Mouse (Mus musculus): ENCODE data around the gene Gm43517. TPM values are rescaled to one million over a fixed set of nuclear protein-coding genes. Genes with fewer than 3 reads are reported as not detected.

Gene Gm43517
- polyA plus RNA-seq, 1 experiment from 2014 or later, result 0.05 TPM

DNA sequence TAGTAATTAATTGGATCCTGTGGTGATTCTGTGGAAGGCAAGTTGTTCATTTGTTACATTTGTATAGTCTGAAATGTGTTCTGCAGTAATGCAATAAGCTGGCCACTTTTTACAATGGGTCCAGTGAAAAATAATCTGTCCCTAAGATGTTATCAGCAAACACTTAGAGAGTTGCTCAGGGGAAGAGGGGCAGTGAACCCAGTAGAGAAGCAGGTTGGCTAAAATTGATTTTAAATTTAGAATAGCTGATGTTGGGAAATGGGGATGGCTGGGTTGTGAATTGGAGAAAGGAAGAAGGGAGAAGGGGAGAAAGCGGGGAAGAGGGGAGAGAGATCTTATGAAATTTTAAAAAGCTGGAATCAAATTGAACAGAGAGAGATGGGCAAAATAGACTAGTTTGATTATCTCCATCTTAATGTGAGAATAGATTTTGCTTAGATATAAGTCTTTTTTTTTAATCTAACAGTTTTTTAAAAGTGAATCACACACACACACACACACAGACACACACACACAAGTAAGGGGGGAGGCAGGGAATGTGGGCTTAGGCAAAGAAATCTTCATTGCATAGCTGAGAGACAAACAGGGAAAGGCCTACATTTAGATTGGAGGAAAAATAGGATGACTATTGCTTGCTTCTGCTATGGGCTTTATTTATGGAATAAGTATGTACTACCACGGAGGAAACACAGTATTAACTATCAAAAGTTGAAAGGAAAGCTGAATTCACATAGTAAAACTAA lies 3.1 kb downstream of the Gm43517 start:
- Histone ChIP-seq H3K4me1 (peaks cover 28% of the 10 kb centered on the region), H3K36me3 (no peaks in the 10 kb centered on the region), H3K27me3 (peaks cover 73% of the 10 kb centered on the region), H3K4me3 (replicated peaks) (no peak overlapping the region), H3K9ac (no peak overlapping the region), H3K4me2 (replicated peaks) (no peak overlapping the region), H3K9me3 (replicated peaks) (no peaks in the 10 kb centered on the region), H3K27ac (replicated peaks) (no peak overlapping the region)
- ATAC-seq (ENCODE audit: insufficient number of reproducible peaks, low FRiP score, low TSS enrichment, low read depth), result no peak
- 10% methylated on average over 2 of the region's 2 CpGs for WGBS

GRCm38 (mm10) chr12:49389666-49390065 lies 4.7 kb downstream of the Gm43517 start:
- ATAC-seq (ENCODE audit: insufficient number of reproducible peaks, low FRiP score, low TSS enrichment, low read depth), result no peak
- 3% methylated on average over 5 of the region's 5 CpGs for WGBS

GRCm38 (mm10) chr12:49390257-49390656 lies 5.3 kb downstream of the Gm43517 start:
- H3K4me2 ChIP-seq (replicated peaks), result no peak overlapping the region
- ATAC-seq (ENCODE audit: insufficient number of reproducible peaks, low FRiP score, low TSS enrichment, low read depth), result no peak
- peaks cover 10% of the 10 kb centered on the region for H3K4me1 ChIP-seq
- H3K27me3 ChIP-seq, result peaks cover 69% of the 10 kb centered on the region
- H3K36me3 ChIP-seq, result no peaks in the 10 kb centered on the region
- H3K9ac ChIP-seq, result no peak overlapping the region
- no peak overlapping the region for H3K4me3 ChIP-seq (replicated peaks)
- 5% methylated on average over 13 of the region's 13 CpGs for WGBS
- H3K9me3 ChIP-seq (replicated peaks), result no peaks in the 10 kb centered on the region
- H3K27ac ChIP-seq (replicated peaks), result no peak overlapping the region

More at GRCm38 (mm10) chr12:49389666-49390065, 4.7 kb downstream of the Gm43517 start:
- Histone ChIP-seq H3K4me2 (replicated peaks) (no peak overlapping the region), H3K4me3 (replicated peaks) (no peak overlapping the region), H3K4me1 (peaks cover 14% of the 10 kb centered on the region), H3K27me3 (peaks cover 69% of the 10 kb centered on the region), H3K9me3 (replicated peaks) (no peaks in the 10 kb centered on the region), H3K9ac (no peak overlapping the region), H3K36me3 (no peaks in the 10 kb centered on the region), H3K27ac (replicated peaks) (no peak overlapping the region)

- Histone ChIP-seq H3K4me3 (replicated peaks) (peak overlapping the region; percentile 21), H3K27ac (replicated peaks) (no peak overlapping the region), H3K4me2 (replicated peaks) (peak overlapping the region; percentile 35), H3K4me1 (peaks cover 10% of the 10 kb centered on the region), H3K9ac (no peak overlapping the region), H3K9me3 (replicated peaks) (no peaks in the 10 kb centered on the region), H3K27me3 (peaks cover 66% of the 10 kb centered on the region), H3K36me3 (no peaks in the 10 kb centered on the region)
- WGBS, result 2% methylated on average over 9 of the region's 9 CpGs
- ATAC-seq (ENCODE audit: insufficient number of reproducible peaks, low FRiP score, low TSS enrichment, low read depth), result no peak
Observed at GRCm38 (mm10) chr12:49390926-49391304, 5.9 kb downstream of the Gm43517 start.

GRCm38 (mm10) chr12:49391305-49392040 lies 6.5 kb downstream of the Gm43517 start:
- H3K27me3 ChIP-seq, result peaks cover 64% of the 10 kb centered on the region

GRCm38 (mm10) chr12:49392041-49392390 lies 7.0 kb downstream of the Gm43517 start:
- Histone ChIP-seq H3K27me3 (peaks cover 66% of the 10 kb centered on the region), H3K4me2 (replicated peaks) (peak overlapping the region; percentile 35), H3K9me3 (replicated peaks) (no peaks in the 10 kb centered on the region), H3K4me1 (peaks cover 10% of the 10 kb centered on the region), H3K27ac (replicated peaks) (no peak overlapping the region), H3K9ac (no peak overlapping the region), H3K36me3 (no peaks in the 10 kb centered on the region), H3K4me3 (replicated peaks) (peak overlapping the region; percentile 21)
- no peak for ATAC-seq (ENCODE audit: insufficient number of reproducible peaks, low FRiP score, low TSS enrichment, low read depth)
- WGBS, result 3% methylated on average over 10 of the region's 10 CpGs

More at GRCm38 (mm10) chr12:49391305-49392040, 6.5 kb downstream of the Gm43517 start:
- WGBS, result under 1% methylated on average over 42 of the region's 42 CpGs
- Histone ChIP-seq H3K36me3 (no peaks in the 10 kb centered on the region), H3K9me3 (replicated peaks) (no peaks in the 10 kb centered on the region), H3K27ac (replicated peaks) (no peak overlapping the region), H3K4me1 (peaks cover 10% of the 10 kb centered on the region), H3K4me3 (replicated peaks) (peak overlapping the region; percentile 21), H3K4me2 (replicated peaks) (peak overlapping the region; percentile 35), H3K9ac (no peak overlapping the region)
- peak; percentile 87 for ATAC-seq (ENCODE audit: insufficient number of reproducible peaks, low FRiP score, low TSS enrichment, low read depth)

GRCm38 (mm10) chr12:49392876-49393275 lies 7.9 kb downstream of the Gm43517 start:
- Histone ChIP-seq H3K4me3 (replicated peaks) (no peak overlapping the region), H3K36me3 (no peaks in the 10 kb centered on the region), H3K27me3 (peaks cover 71% of the 10 kb centered on the region), H3K4me2 (replicated peaks) (no peak overlapping the region), H3K4me1 (peaks cover 10% of the 10 kb centered on the region), H3K9me3 (replicated peaks) (no peaks in the 10 kb centered on the region), H3K9ac (no peak overlapping the region), H3K27ac (replicated peaks) (no peak overlapping the region)
- WGBS, result 11% methylated on average over 5 of the region's 5 CpGs
- ATAC-seq (ENCODE audit: insufficient number of reproducible peaks, low FRiP score, low TSS enrichment, low read depth), result no peak

DNA sequence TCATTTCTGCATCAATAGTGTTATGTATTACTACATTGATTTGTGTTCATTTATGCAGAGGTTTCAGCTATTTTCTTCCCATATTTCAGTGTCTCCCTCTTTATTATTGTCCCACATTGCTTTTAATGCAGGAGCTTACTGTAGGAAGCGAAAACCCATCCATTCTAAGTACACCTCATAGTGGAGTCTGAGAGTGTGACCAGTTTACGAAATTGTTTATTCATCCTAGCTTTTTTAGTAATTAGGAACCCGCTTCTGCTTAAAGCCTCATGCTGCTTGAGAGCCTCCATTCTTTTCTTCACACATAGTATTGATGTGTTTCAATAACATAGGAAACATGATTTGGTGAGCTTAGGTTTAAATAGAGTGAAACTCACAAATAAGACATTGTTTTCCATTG lies 8.7 kb downstream of the Gm43517 start:
- H3K4me1 ChIP-seq, result peaks cover 10% of the 10 kb centered on the region
- H3K27me3 ChIP-seq, result peaks cover 72% of the 10 kb centered on the region
- H3K4me2 ChIP-seq (replicated peaks), result no peak overlapping the region
- no peaks in the 10 kb centered on the region for H3K36me3 ChIP-seq
- H3K9ac ChIP-seq, result no peak overlapping the region
- ATAC-seq (ENCODE audit: insufficient number of reproducible peaks, low FRiP score, low TSS enrichment, low read depth), result no peak
- no peaks in the 10 kb centered on the region for H3K9me3 ChIP-seq (replicated peaks)
- H3K4me3 ChIP-seq (replicated peaks), result no peak overlapping the region
- WGBS, result 12% methylated on average over 3 of the region's 3 CpGs
- H3K27ac ChIP-seq (replicated peaks), result no peak overlapping the region

GRCm38 (mm10) chr12:49394181-49394580 lies 9.2 kb downstream of the Gm43517 start:
- no peak for ATAC-seq (ENCODE audit: insufficient number of reproducible peaks, low FRiP score, low TSS enrichment, low read depth)
- H3K27me3 ChIP-seq, result peaks cover 74% of the 10 kb centered on the region
- H3K36me3 ChIP-seq, result no peaks in the 10 kb centered on the region
- no peak overlapping the region for H3K4me2 ChIP-seq (replicated peaks)
- H3K9ac ChIP-seq, result no peak overlapping the region
- no peak overlapping the region for H3K4me3 ChIP-seq (replicated peaks)
- no peaks in the 10 kb centered on the region for H3K9me3 ChIP-seq (replicated peaks)
- peaks cover 10% of the 10 kb centered on the region for H3K4me1 ChIP-seq
- 5% methylated on average over 1 of the region's 1 CpGs for WGBS
- no peak overlapping the region for H3K27ac ChIP-seq (replicated peaks)

DNA sequence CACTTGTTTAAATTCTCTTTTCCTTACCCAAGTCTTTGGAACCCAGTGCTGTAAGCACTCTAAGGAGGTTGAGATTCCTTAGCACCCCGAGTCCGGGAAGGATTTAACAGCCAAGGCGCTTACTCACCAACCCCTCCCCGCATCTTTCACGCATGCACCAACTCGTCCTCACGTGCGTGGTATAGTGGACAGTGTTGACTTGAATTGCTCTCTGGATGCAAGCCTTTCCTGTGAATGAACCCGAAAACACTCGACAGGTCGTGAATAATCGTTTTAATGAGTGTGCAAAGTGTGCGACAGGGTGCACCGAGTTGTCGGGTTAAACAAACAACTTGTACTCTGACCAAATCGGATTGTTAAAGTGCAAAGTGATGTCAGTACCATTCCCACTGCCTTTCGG lies 9.9 kb downstream of the Gm43517 start:
- Histone ChIP-seq H3K9me3 (replicated peaks) (no peaks in the 10 kb centered on the region), H3K9ac (no peak overlapping the region), H3K4me2 (replicated peaks) (no peak overlapping the region), H3K27me3 (peaks cover 74% of the 10 kb centered on the region), H3K36me3 (no peaks in the 10 kb centered on the region), H3K27ac (replicated peaks) (no peak overlapping the region), H3K4me1 (peaks cover 10% of the 10 kb centered on the region), H3K4me3 (replicated peaks) (no peak overlapping the region)
- ATAC-seq (ENCODE audit: insufficient number of reproducible peaks, low FRiP score, low TSS enrichment, low read depth), result no peak
- 2% methylated on average over 17 of the region's 17 CpGs for WGBS

DNA sequence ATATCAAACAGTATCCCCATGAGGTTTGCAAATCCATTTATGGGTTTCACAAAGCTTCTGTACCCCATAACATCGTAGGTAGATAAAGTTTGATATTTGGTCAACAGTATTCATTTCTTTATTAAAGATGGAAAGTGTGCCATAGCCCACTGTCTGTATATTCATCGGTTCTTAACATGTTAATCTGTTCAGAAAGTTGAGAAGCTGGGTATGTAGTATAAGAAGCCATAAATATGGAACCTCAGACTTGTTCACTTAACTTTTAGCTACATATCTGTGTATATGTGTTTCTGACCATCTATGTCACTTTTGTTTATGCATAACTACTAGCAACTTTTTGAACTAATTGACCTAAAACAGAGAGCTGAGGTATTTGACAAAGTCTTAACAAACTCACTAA lies 11.0 kb downstream of the Gm43517 start:
- ATAC-seq (ENCODE audit: insufficient number of reproducible peaks, low FRiP score, low TSS enrichment, low read depth), result no peak
- Histone ChIP-seq H3K9ac (no peak overlapping the region), H3K27me3 (peaks cover 76% of the 10 kb centered on the region), H3K4me1 (peaks cover 10% of the 10 kb centered on the region), H3K9me3 (replicated peaks) (no peaks in the 10 kb centered on the region), H3K4me2 (replicated peaks) (no peak overlapping the region), H3K36me3 (no peaks in the 10 kb centered on the region), H3K4me3 (replicated peaks) (no peak overlapping the region), H3K27ac (replicated peaks) (no peak overlapping the region)
- 27% methylated on average over 2 of the region's 2 CpGs for WGBS

Measured in embryonic facial prominence, embryonic 15.5 days (tissue).